Mouse (Mus musculus): ENCODE measurements around the gene Ubald2. TPM values are rescaled to one million over a fixed set of nuclear protein-coding genes. Genes with fewer than 3 reads are reported as not detected.
"Not testable (repeated sequence)": the region's sequence is repeated elsewhere in the genome, so short reads cannot be mapped to it uniquely, and the experiment has no call there.

The Ubald2 gene
- total RNA-seq, 1 experiment: 106 TPM

GRCm38 (mm10) chr11:116406231-116406728, 27.6 kb upstream of the Ubald2 start:
- no peaks in the 10 kb centered on the region for H3K9me3 ChIP-seq (ENCODE audit: control insufficient read depth, insufficient read depth, low read depth, low read length)
- DNase-seq (ENCODE audit: low read depth, low spot score): no peak
- H3K9ac ChIP-seq (ENCODE audit: insufficient read depth, low read depth, low read length, poor library complexity, severe bottlenecking): no peak overlapping the region
- in situ Hi-C loops (cut with MboI; ENCODE audit: low sequenced_read_pairs in 2 of 2, unreplicated experiment in 2 of 2): no loop called here
- no peaks in the 10 kb centered on the region for H3K36me3 ChIP-seq (ENCODE audit: control insufficient read depth, insufficient read depth, low read length, poor library complexity, severe bottlenecking)
- H3K27ac ChIP-seq (ENCODE audit: insufficient read depth, low read depth, low read length, poor library complexity, severe bottlenecking): no peak overlapping the region
- H3K4me3 ChIP-seq (ENCODE audit: insufficient read depth in 1 of 2, low read depth in 1 of 2, low read length in 2 of 2, poor library complexity in 1 of 2, severe bottlenecking in 1 of 2): no peak overlapping the region
- peaks cover 2% of the 10 kb centered on the region in 2 experiments; a peak in 1 of 4 replicates for H3K4me1 ChIP-seq (ENCODE audit: control insufficient read depth in 2 of 2, insufficient read depth in 2 of 2, low read length in 2 of 2, poor library complexity in 1 of 2)
- no peak for TF ChIP-seq MAFK (IDR thresholded peaks at IDR 0.05; ENCODE audit: insufficient read depth, low read depth, low read length)
- no peak for TF ChIP-seq ZC3H11A (IDR thresholded peaks at IDR 0.05; ENCODE audit: borderline replicate concordance, low read depth, low read length)
- no peak for TF ChIP-seq HCFC1 (IDR thresholded peaks at IDR 0.05; ENCODE audit: borderline replicate concordance, insufficient read depth, low read length)
- no peak for TF ChIP-seq CHD2 (IDR thresholded peaks at IDR 0.05; ENCODE audit: low read depth, low read length)
- no peak for TF ChIP-seq ZNF384 (IDR thresholded peaks at IDR 0.05; ENCODE audit: low read depth, low read length)

GRCm38 (mm10) chr11:116409008-116409407, 24.9 kb upstream of the Ubald2 start:
- no peak for DNase-seq (ENCODE audit: low read depth, low spot score)
- in situ Hi-C loops (cut with MboI; ENCODE audit: low sequenced_read_pairs in 2 of 2, unreplicated experiment in 2 of 2): no loop called here
- peaks cover 4 to 5% of the 10 kb centered on the region in 2 experiments; a peak in 2 of 4 replicates for H3K4me1 ChIP-seq (ENCODE audit: control insufficient read depth in 2 of 2, insufficient read depth in 2 of 2, low read length in 2 of 2, poor library complexity in 1 of 2)
- H3K4me3 ChIP-seq (ENCODE audit: insufficient read depth in 1 of 2, low read depth in 1 of 2, low read length in 2 of 2, poor library complexity in 1 of 2, severe bottlenecking in 1 of 2): no peak overlapping the region
- no peak overlapping the region for H3K9ac ChIP-seq (ENCODE audit: insufficient read depth, low read depth, low read length, poor library complexity, severe bottlenecking)
- TF ChIP-seq ZC3H11A (IDR thresholded peaks at IDR 0.05; ENCODE audit: borderline replicate concordance, low read depth, low read length) (no peak), ZNF384 (IDR thresholded peaks at IDR 0.05; ENCODE audit: low read depth, low read length) (no peak), CHD2 (IDR thresholded peaks at IDR 0.05; ENCODE audit: low read depth, low read length) (no peak), HCFC1 (IDR thresholded peaks at IDR 0.05; ENCODE audit: borderline replicate concordance, insufficient read depth, low read length) (no peak), MAFK (IDR thresholded peaks at IDR 0.05; ENCODE audit: insufficient read depth, low read depth, low read length) (no peak)
- no peak overlapping the region for H3K27ac ChIP-seq (ENCODE audit: insufficient read depth, low read depth, low read length, poor library complexity, severe bottlenecking)
- no peaks in the 10 kb centered on the region for H3K9me3 ChIP-seq (ENCODE audit: control insufficient read depth, insufficient read depth, low read depth, low read length)
- H3K36me3 ChIP-seq (ENCODE audit: control insufficient read depth, insufficient read depth, low read length, poor library complexity, severe bottlenecking): no peaks in the 10 kb centered on the region

- H3K36me3 ChIP-seq (ENCODE audit: control insufficient read depth, insufficient read depth, low read length, poor library complexity, severe bottlenecking); H3K4me3 ChIP-seq (ENCODE audit: insufficient read depth in 1 of 2, low read depth in 1 of 2, low read length in 2 of 2, poor library complexity in 1 of 2, severe bottlenecking in 1 of 2); DNase-seq (ENCODE audit: low read depth, low spot score); H3K9ac ChIP-seq (ENCODE audit: insufficient read depth, low read depth, low read length, poor library complexity, severe bottlenecking); H3K4me1 ChIP-seq (ENCODE audit: control insufficient read depth in 2 of 2, insufficient read depth in 2 of 2, low read length in 2 of 2, poor library complexity in 1 of 2); H3K9me3 ChIP-seq (ENCODE audit: control insufficient read depth, insufficient read depth, low read depth, low read length); in situ Hi-C loops (cut with MboI; ENCODE audit: low sequenced_read_pairs in 2 of 2, unreplicated experiment in 2 of 2); H3K27ac ChIP-seq (ENCODE audit: insufficient read depth, low read depth, low read length, poor library complexity, severe bottlenecking): not testable (repeated sequence)
These were observed 23.5 kb upstream of the Ubald2 start for GRCm38 (mm10) chr11:116410415-116410814.

GRCm38 (mm10) chr11:116411582-116411981, 22.3 kb upstream of the Ubald2 start:
- Histone ChIP-seq H3K36me3 (ENCODE audit: control insufficient read depth, insufficient read depth, low read length, poor library complexity, severe bottlenecking) (no peaks in the 10 kb centered on the region), H3K27ac (ENCODE audit: insufficient read depth, low read depth, low read length, poor library complexity, severe bottlenecking) (no peak overlapping the region), H3K4me3 (ENCODE audit: insufficient read depth in 1 of 2, low read depth in 1 of 2, low read length in 2 of 2, poor library complexity in 1 of 2, severe bottlenecking in 1 of 2) (peak overlapping the region in 1 of 2 experiments; percentile 75; a peak in 2 of 4 replicates), H3K9me3 (ENCODE audit: control insufficient read depth, insufficient read depth, low read depth, low read length) (no peaks in the 10 kb centered on the region), H3K9ac (ENCODE audit: insufficient read depth, low read depth, low read length, poor library complexity, severe bottlenecking) (no peak overlapping the region), H3K4me1 (ENCODE audit: control insufficient read depth in 2 of 2, insufficient read depth in 2 of 2, low read length in 2 of 2, poor library complexity in 1 of 2) (peaks cover 4 to 5% of the 10 kb centered on the region in 2 experiments; a peak in 2 of 4 replicates)
- DNase-seq (ENCODE audit: low read depth, low spot score): no peak
- TF ChIP-seq HCFC1 (IDR thresholded peaks at IDR 0.05; ENCODE audit: borderline replicate concordance, insufficient read depth, low read length) (no peak), ZNF384 (IDR thresholded peaks at IDR 0.05; ENCODE audit: low read depth, low read length) (no peak), CHD2 (IDR thresholded peaks at IDR 0.05; ENCODE audit: low read depth, low read length) (no peak)
- in situ Hi-C loops (cut with MboI; ENCODE audit: low sequenced_read_pairs in 2 of 2, unreplicated experiment in 2 of 2): no loop called here
